ENCODE assay signal across 16 mouse cellular contexts in genomic region chr1:173426345-173426744, GRCm38 (mm10).
"Had no signal": no experiment of that assay in that cellular context is flagged by ENCODE, and none has a peak within 500 bp of the region (broad histone marks: within the 10 kb centered on the region; RNA-seq: fewer than 3 reads in every experiment).

No protein-coding gene starts in this region.

- H3K4me1 ChIP-seq: limb, embryonic 15.5 days; liver, embryonic 12.5 days; lung, embryonic 15.5 days; megakaryocyte, embryonic 14.5 days; midbrain, embryonic 15.5 days; neural tube, embryonic 13.5 days had no signal

- H3K27me3 ChIP-seq: limb, embryonic 15.5 days; liver, embryonic 12.5 days; lung, embryonic 15.5 days; megakaryocyte, embryonic 14.5 days; midbrain, embryonic 15.5 days; neural tube, embryonic 13.5 days had no signal

- H3K4me2 ChIP-seq: limb, embryonic 15.5 days; liver, embryonic 12.5 days; lung, embryonic 15.5 days; midbrain, embryonic 11.5 days; midbrain, embryonic 15.5 days; neural tube, embryonic 13.5 days had no signal

- H3K4me3 ChIP-seq: limb, embryonic 15.5 days; liver, embryonic 12.5 days; lung, embryonic 15.5 days; megakaryocyte, embryonic 14.5 days; midbrain, embryonic 15.5 days; neural tube, embryonic 13.5 days had no signal

- H3K9me3 ChIP-seq: limb, embryonic 15.5 days; liver, embryonic 12.5 days; lung, embryonic 15.5 days; megakaryocyte, embryonic 14.5 days; midbrain, embryonic 15.5 days; neural tube, embryonic 13.5 days had no signal

- H3K36me3 ChIP-seq: limb, embryonic 15.5 days; liver, embryonic 12.5 days; lung, embryonic 15.5 days; midbrain, embryonic 15.5 days; neural tube, embryonic 13.5 days had no signal

- ATAC-seq: intestine, embryonic 16.5 days; liver, embryonic 12.5 days; midbrain, embryonic 15.5 days had no signal

- DNase-seq: kidney, adult 8-10 months; kidney, postnatal 36 days; layer of hippocampus, adult 9-11 months; layer of hippocampus, postnatal 36 days; lung, postnatal 14 days; right cerebral cortex, postnatal 14 days; thymus, postnatal 14 days had no signal

- H3K9ac ChIP-seq: limb, embryonic 15.5 days; liver, embryonic 12.5 days; lung, embryonic 15.5 days; midbrain, embryonic 15.5 days; neural tube, embryonic 13.5 days had no signal

- H3K27ac ChIP-seq: kidney, postnatal 0 days; limb, embryonic 15.5 days; liver, embryonic 12.5 days; lung, embryonic 15.5 days; midbrain, embryonic 15.5 days; neural tube, embryonic 13.5 days had no signal
